9 mouse cellular contexts compared by ENCODE assay signal in the genomic region with DNA sequence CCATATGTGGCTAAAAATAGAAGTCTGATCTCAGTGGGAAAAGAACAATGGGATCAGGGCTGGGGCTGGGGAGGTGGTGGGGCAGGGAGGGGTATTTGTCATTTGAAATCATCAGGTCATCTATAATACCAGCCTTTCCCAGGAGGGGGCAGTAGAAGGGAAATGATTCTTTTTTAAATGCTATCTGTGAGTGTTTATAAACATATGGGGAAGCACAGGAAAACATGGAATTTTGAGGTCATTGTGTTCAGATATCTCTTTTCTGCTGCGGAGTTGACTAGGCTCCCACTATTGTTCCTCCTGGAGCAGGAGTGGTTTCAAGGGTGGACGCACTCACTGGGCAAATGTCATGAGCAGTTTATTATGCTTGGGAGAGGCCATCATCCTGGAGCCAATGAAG. TPM values are rescaled to one million over a fixed set of nuclear protein-coding genes. Genes with fewer than 3 reads are reported as not detected.
DNase-seq lines count a peak whose midpoint lies in the region; ATAC-seq lines count a peak whose summit lies in the region.
"Had no signal": no experiment of that assay in that cellular context is flagged by ENCODE, and none has a peak within 500 bp of the region (broad histone marks: within the 10 kb centered on the region; RNA-seq: fewer than 3 reads in every experiment).

No protein-coding gene starts in this region.

- H3K4me1 ChIP-seq in kidney, embryonic 16.5 days (ENCODE audit: insufficient read depth, low read length) = no peaks in the 10 kb centered on the region
- H3K4me1 ChIP-seq in forebrain, embryonic 13.5 days = peaks cover 4% of the 10 kb centered on the region

- no peak overlapping the region for H3K27ac ChIP-seq in kidney, embryonic 16.5 days (ENCODE audit: low read length)
- no peak overlapping the region for H3K27ac ChIP-seq in forebrain, embryonic 13.5 days

- peak; percentile 39 for DNase-seq in embryo, embryonic 10.5 days (ENCODE audit: low spot score)
- DNase-seq in embryo, embryonic 10 days (ENCODE audit: low spot score) = no peak
- DNase-seq in urinary bladder, postnatal 25 days (ENCODE audit: low spot score) = peak; percentile 23
- DNase-seq in urinary bladder, postnatal 14 days (ENCODE audit: low spot score) = no peak
- DNase-seq in retina, embryonic 14.5 days (ENCODE audit: low spot score) = peak; percentile 48
- no peak for DNase-seq in frontal cortex, postnatal 14 days (ENCODE audit: low spot score in 2 of 2)

- no peak overlapping the region for H3K4me3 ChIP-seq in kidney, embryonic 16.5 days (ENCODE audit: low read length)
- H3K4me3 ChIP-seq in forebrain, embryonic 13.5 days = no peak overlapping the region
- H3K4me3 ChIP-seq: erythroblast, embryonic 14.5 days had no signal

- peak; percentile 6; the same call in 1 of the 2 replicates for ATAC-seq in kidney, embryonic 16.5 days (ENCODE audit: low FRiP score, low TSS enrichment)
- no peak for ATAC-seq in forebrain, embryonic 13.5 days

- H3K36me3 ChIP-seq in kidney, embryonic 16.5 days (ENCODE audit: insufficient read depth, low read length) = peaks cover 8% of the 10 kb centered on the region; the same call in 1 of the 2 replicates
- no peaks in the 10 kb centered on the region for H3K36me3 ChIP-seq in forebrain, embryonic 13.5 days (ENCODE audit: poor library complexity, severe bottlenecking)

- H3K27me3 ChIP-seq in kidney, embryonic 16.5 days (ENCODE audit: insufficient read depth, low read length) = no peaks in the 10 kb centered on the region
- no peaks in the 10 kb centered on the region for H3K27me3 ChIP-seq in forebrain, embryonic 13.5 days

- no peak overlapping the region for H3K9ac ChIP-seq in kidney, embryonic 16.5 days (replicated peaks; ENCODE audit: low read length)
- no peak overlapping the region for H3K9ac ChIP-seq in forebrain, embryonic 13.5 days

- 26% methylated on average over 2 of the region's 2 CpGs for WGBS in kidney, embryonic 16.5 days
- 71% methylated on average over 2 of the region's 2 CpGs for WGBS in forebrain, embryonic 13.5 days

- H3K9me3 ChIP-seq in kidney, embryonic 16.5 days (ENCODE audit: low read length) = no peaks in the 10 kb centered on the region
- H3K9me3 ChIP-seq in forebrain, embryonic 13.5 days (replicated peaks) = no peaks in the 10 kb centered on the region

- no peak overlapping the region for H3K4me2 ChIP-seq in kidney, embryonic 16.5 days (replicated peaks; ENCODE audit: low read depth, low read length)
- no peak overlapping the region for H3K4me2 ChIP-seq in forebrain, embryonic 13.5 days

RNA-seq across cellular contexts. Expression of gene Itga2, which starts 55.3 kb away (rescaled TPM):
- polyA plus RNA-seq in kidney, embryonic 16.5 days (2015; fragmentation: Nextera tagmentation; extraction: Ambion mirVana) = 2.2 and 2.4 TPM in 2 replicates
- polyA plus RNA-seq in forebrain, embryonic 13.5 days (2015; fragmentation: Nextera tagmentation; extraction: Ambion mirVana) = 1.6 and 1.7 TPM in 2 replicates
- polyA plus RNA-seq: erythroblast, embryonic 14.5 days had no signal

Comparison
In these comparisons a context has a peak if more than half of its experiments do, and no peak if none do; other contexts are left out.
1. DNase-seq: peak in embryo, embryonic 10.5 days (single experiment), urinary bladder, postnatal 25 days (single experiment) and retina, embryonic 14.5 days (single experiment); none in embryo, embryonic 10 days (single experiment), urinary bladder, postnatal 14 days (single experiment) and frontal cortex, postnatal 14 days (0 of 2).